Mouse (Mus musculus) CH12.LX (cell line): ENCODE measurements around the gene Lemd2. TPM values are rescaled to one million over a fixed set of nuclear protein-coding genes. Genes with fewer than 3 reads are reported as not detected.

ENCODE experiments used
- DNase-seq: peaks from one replicate; pipeline ENCODE4 v3.0.0-alpha.2; 2013; ENCODE audit errors: extremely low read depth
- H3K27ac ChIP-seq: 2 replicates; pipeline ENCODE4 v1.5.1; 2012; ENCODE audit warnings: low read depth, mild to moderate bottlenecking, control low read depth, moderate library complexity; ENCODE audit not compliant: insufficient read depth
- H3K27me3 ChIP-seq: replicated peaks from 2 replicates; pipeline ENCODE3; 2012; ENCODE audit warnings: inconsistent platforms
- H3K36me3 ChIP-seq, 2 experiments: replicated peaks in 1 of 2; 2 replicates each; pipeline versions ENCODE3 to v1.6.1; 2012; ENCODE audit warnings: inconsistent platforms in 1 of 2, low read length in 1 of 2, mild to moderate bottlenecking in 1 of 2, mixed read lengths in 1 of 2, moderate library complexity in 1 of 2; ENCODE audit not compliant: control insufficient read depth in 1 of 2, insufficient read depth in 1 of 2
- H3K4me1 ChIP-seq, 2 experiments: 2 replicates each; pipeline ENCODE4 v1.6.1; 2012; ENCODE audit warnings: inconsistent platforms in 1 of 2, moderate library complexity in 1 of 2; ENCODE audit not compliant: insufficient read depth in 2 of 2, control insufficient read depth in 1 of 2
- H3K4me2 ChIP-seq: 2 replicates; pipeline ENCODE4 v1.6.1; 2012; ENCODE audit warnings: low read depth, mild to moderate bottlenecking, control low read depth; ENCODE audit not compliant: poor library complexity, insufficient read depth, severe bottlenecking
- H3K4me3 ChIP-seq, 3 experiments: fragments of 150-350 bp in 1 of 3; sonication (generic) in 1 of 3; replicated peaks in 1 of 3; 2 replicates each; pipeline versions ENCODE3 to v1.5.1; 2011 to 2012; ENCODE audit warnings: low read depth in 2 of 3, low read length in 2 of 3, mild to moderate bottlenecking in 2 of 3, moderate library complexity in 2 of 3, control low read depth in 1 of 3, improper control_type of control experiment in 1 of 3, inconsistent platforms in 1 of 3, mixed read lengths in 1 of 3; ENCODE audit not compliant: poor library complexity in 1 of 3
- H3K79me2 ChIP-seq: replicated peaks from 2 replicates; pipeline ENCODE4 v1.6.1; 2012; ENCODE audit warnings: mild to moderate bottlenecking, moderate library complexity; ENCODE audit not compliant: control insufficient read depth, poor library complexity, insufficient read depth, severe bottlenecking; ENCODE audit errors: extremely low read depth
- H3K9ac ChIP-seq: 2 replicates; pipeline ENCODE4 v1.6.1; 2012; ENCODE audit warnings: low read depth, mild to moderate bottlenecking, control low read depth, moderate library complexity; ENCODE audit not compliant: insufficient read depth
- H3K9me3 ChIP-seq: replicated peaks from 2 replicates; pipeline ENCODE3; 2012; ENCODE audit warnings: low read length, inconsistent platforms, mixed read lengths
- BHLHE40 ChIP-seq: IDR thresholded peaks from 2 replicates; pipeline ENCODE4 v1.6.1; 2011; ENCODE audit warnings: mild to moderate bottlenecking, low read depth, low read length, improper control_type of control experiment
- CHD1 ChIP-seq: IDR thresholded peaks from 2 replicates; pipeline ENCODE4 v1.6.1; 2012; ENCODE audit warnings: low read depth, low read length, improper control_type of control experiment, inconsistent platforms
- CHD2 ChIP-seq: IDR thresholded peaks from 2 replicates; pipeline ENCODE4 v1.6.1; 2011; ENCODE audit warnings: low read length, improper control_type of control experiment
- E2F4 ChIP-seq: IDR thresholded peaks from 2 replicates; pipeline ENCODE4 v1.6.1; 2011; ENCODE audit warnings: low read depth, low read length, improper control_type of control experiment; ENCODE audit not compliant: insufficient replicate concordance
- ELF1 ChIP-seq: IDR thresholded peaks from 2 replicates; pipeline ENCODE4 v1.6.1; 2014; ENCODE audit warnings: low read depth, mild to moderate bottlenecking, inconsistent platforms, low read length, improper control_type of control experiment
- EP300 ChIP-seq: IDR thresholded peaks from 2 replicates; pipeline ENCODE4 v1.6.1; 2011; ENCODE audit warnings: low read length, improper control_type of control experiment
- GABPA ChIP-seq: IDR thresholded peaks from 2 replicates; pipeline ENCODE4 v1.6.1; 2012; ENCODE audit warnings: low read depth, low read length, improper control_type of control experiment, inconsistent platforms; ENCODE audit not compliant: insufficient replicate concordance
- HCFC1 ChIP-seq: IDR thresholded peaks from 2 replicates; pipeline ENCODE4 v1.6.1; 2012; ENCODE audit warnings: low read depth, mild to moderate bottlenecking, inconsistent platforms, low read length, improper control_type of control experiment
- JUN ChIP-seq: IDR thresholded peaks from 2 replicates; pipeline ENCODE4 v1.6.1; 2011; ENCODE audit warnings: low read depth, mild to moderate bottlenecking, low read length, improper control_type of control experiment, moderate library complexity; ENCODE audit not compliant: insufficient read depth
- JUND ChIP-seq: conservative IDR thresholded peaks from 2 replicates; pipeline ENCODE4 v1.6.1; 2011; ENCODE audit warnings: low read depth, low read length, improper control_type of control experiment
- KAT2A ChIP-seq: IDR thresholded peaks from 2 replicates; pipeline ENCODE4 v1.6.1; 2012; ENCODE audit warnings: low read length, improper control_type of control experiment, inconsistent platforms; ENCODE audit not compliant: insufficient replicate concordance
- MAZ ChIP-seq: IDR thresholded peaks from 2 replicates; pipeline ENCODE4 v1.6.1; 2012; ENCODE audit warnings: low read depth, mild to moderate bottlenecking, inconsistent platforms, low read length, improper control_type of control experiment, moderate library complexity
- MYC ChIP-seq: IDR thresholded peaks from 2 replicates; pipeline ENCODE4 v1.6.1; 2011; ENCODE audit warnings: low read depth, mild to moderate bottlenecking, improper control_type of control experiment, low read length
- NELFE ChIP-seq: IDR thresholded peaks from 2 replicates; pipeline ENCODE4 v1.6.1; 2011; ENCODE audit warnings: low read depth, low read length, improper control_type of control experiment
- PAX5 ChIP-seq: IDR thresholded peaks from 2 replicates; pipeline ENCODE4 v1.6.1; 2012; ENCODE audit warnings: low read length, inconsistent platforms, mixed read lengths
- POLR2AphosphoS2 ChIP-seq: IDR thresholded peaks from 2 replicates; pipeline ENCODE4 v1.6.1; 2011; ENCODE audit warnings: low read depth, low read length, improper control_type of control experiment
- RAD21 ChIP-seq: IDR thresholded peaks from 2 replicates; pipeline ENCODE4 v1.6.1; 2011; ENCODE audit warnings: low read depth, mild to moderate bottlenecking, low read length, improper control_type of control experiment, moderate library complexity
- RCOR1 ChIP-seq: conservative IDR thresholded peaks from 2 replicates; pipeline ENCODE4 v1.6.1; 2012; ENCODE audit warnings: low read depth, mild to moderate bottlenecking, inconsistent platforms, low read length, improper control_type of control experiment
- SMC3 ChIP-seq: IDR thresholded peaks from 2 replicates; pipeline ENCODE4 v1.6.1; 2011; ENCODE audit warnings: low read depth, low read length, improper control_type of control experiment
- TBP ChIP-seq: conservative IDR thresholded peaks from 2 replicates; pipeline ENCODE4 v1.6.1; 2011; ENCODE audit warnings: low read depth, low read length, improper control_type of control experiment
- TCF12 ChIP-seq: IDR thresholded peaks from 2 replicates; pipeline ENCODE4 v1.6.1; 2014; ENCODE audit warnings: low read depth, mild to moderate bottlenecking, inconsistent platforms, low read length, improper control_type of control experiment
- UBTF ChIP-seq: IDR thresholded peaks from 2 replicates; pipeline ENCODE4 v1.6.1; 2012; ENCODE audit warnings: low read depth, mild to moderate bottlenecking, inconsistent platforms, low read length, improper control_type of control experiment, moderate library complexity
- USF1 ChIP-seq: IDR thresholded peaks from 2 replicates; pipeline ENCODE4 v1.6.1; 2014; ENCODE audit warnings: low read depth, mild to moderate bottlenecking, inconsistent platforms, low read length, improper control_type of control experiment
- ZC3H11A ChIP-seq: IDR thresholded peaks from 2 replicates; pipeline ENCODE4 v1.6.1; 2012; ENCODE audit warnings: low read depth, mild to moderate bottlenecking, inconsistent platforms, low read length, improper control_type of control experiment
- ZKSCAN1 ChIP-seq: IDR thresholded peaks from 2 replicates; pipeline ENCODE4 v1.6.1; 2012; ENCODE audit warnings: low read depth, inconsistent platforms, low read length, improper control_type of control experiment, borderline replicate concordance
- ZMIZ1 ChIP-seq: IDR thresholded peaks from 2 replicates; pipeline ENCODE4 v1.6.1; 2012; ENCODE audit warnings: low read depth, mild to moderate bottlenecking, inconsistent platforms, low read length, improper control_type of control experiment
- dilution Hi-C: fragments of 300-500 bp; cut with MboI; formaldehyde crosslinking; loops from 2 replicates; pipeline ENCODE4 v1.14.3; 2020; ENCODE audit warnings: low sequenced_read_pairs; ENCODE audit not compliant: extremely low pct_unique_long_range_greater_than_20kb, extremely low pct_ligation_motif_present
- in situ Hi-C: fragments of 300-500 bp; cut with MboI; formaldehyde crosslinking; loops from 3 replicates; pipeline ENCODE4 v1.14.3; 2019; ENCODE audit warnings: low sequenced_read_pairs, low pct_ligation_motif_present, low pct_unique_long_range_greater_than_20kb, mixed read lengths
- polyA plus RNA-seq: library from polyadenylated mRNA; unstranded; fragments of >175 nt; gene quantifications from 2 replicates; pipeline ENCODE4 v1.2.1, GENCODE M21; 2012; ENCODE audit warnings: low read depth; ENCODE audit not compliant: insufficient read length
- total RNA-seq, 2 experiments: library from RNA; depleted of rRNA; stranded (reverse); fragments of 300-350 nt in 1 of 2; fragments of >200 nt in 1 of 2; gene quantifications; 2 replicates each; pipeline ENCODE4 v1.2.3; 2012 to 2014

Gene Lemd2
- total and polyA plus RNA-seq, 3 experiments = 15.1 to 28.8 (median 18.4) TPM

DNA sequence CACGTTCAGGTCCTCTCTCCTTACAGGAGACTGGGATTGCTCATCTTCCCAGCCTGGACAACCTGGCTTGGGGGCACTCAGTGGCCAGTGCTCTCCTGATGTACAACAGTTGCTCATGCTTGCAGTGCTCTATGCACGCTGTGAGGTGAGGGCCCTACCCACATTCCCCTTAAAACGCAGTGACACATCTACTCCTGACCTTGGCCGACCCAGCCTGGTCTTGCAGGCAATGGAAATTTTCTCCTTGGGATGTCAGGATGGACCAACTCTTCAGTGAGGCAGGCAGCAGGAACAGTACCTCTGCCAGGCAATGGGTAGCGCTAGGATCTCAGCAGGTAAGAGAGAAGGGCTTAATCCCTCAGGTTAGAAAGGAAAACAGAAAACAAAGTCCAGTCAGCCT is 17.2 kb downstream of the Lemd2 start:
- Histone ChIP-seq H3K27ac (no peak overlapping the region), H3K9ac (no peak overlapping the region), H3K27me3 (no peaks in the 10 kb centered on the region), H3K4me2 (no peak overlapping the region), H3K4me1 (peaks cover 18 to 49% of the 10 kb centered on the region in 2 experiments), H3K79me2 (no peaks in the 10 kb centered on the region), H3K4me3 (no peak overlapping the region), H3K9me3 (no peaks in the 10 kb centered on the region), H3K36me3 (peaks cover 21 to 32% of the 10 kb centered on the region in 2 experiments)
- DNase-seq = no peak
- in situ Hi-C loops (no loop called here), dilution Hi-C loops (no loop called here)
- TF ChIP-seq ZKSCAN1 (no peak), UBTF (no peak), CHD2 (no peak), MYC (no peak), ELF1 (no peak), JUND (no peak), NELFE (no peak), BHLHE40 (no peak), E2F4 (no peak), ZMIZ1 (no peak), MAZ (no peak), RAD21 (no peak), SMC3 (no peak), EP300 (no peak), POLR2AphosphoS2 (no peak)

DNA sequence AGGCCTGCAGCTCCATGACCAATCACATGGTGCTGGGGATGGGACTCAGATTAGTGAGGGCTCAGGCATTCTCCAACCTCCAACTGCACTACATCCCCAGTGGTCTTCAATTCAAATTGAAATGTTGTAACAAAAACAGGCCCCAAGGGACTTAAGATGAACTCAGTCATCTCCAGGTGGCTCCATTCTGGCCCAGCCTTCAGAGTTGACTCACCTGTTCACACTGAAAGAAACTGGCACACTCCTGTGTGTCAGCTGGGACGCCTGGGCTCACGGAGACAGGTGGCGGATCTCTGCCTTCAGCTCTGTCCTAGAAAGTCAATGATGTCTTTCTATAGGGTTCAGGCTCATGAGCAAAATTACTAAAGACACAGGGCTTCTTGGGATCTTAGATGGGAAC is 18.2 kb downstream of the Lemd2 start:
- dilution Hi-C loops = no loop called here
- H3K4me1 ChIP-seq = peaks cover 28 to 59% of the 10 kb centered on the region in 2 experiments
- H3K27ac ChIP-seq = no peak overlapping the region
- no peaks in the 10 kb centered on the region for H3K9me3 ChIP-seq
- TF ChIP-seq TCF12 = no peak
- no peak for TF ChIP-seq PAX5
- no peak for TF ChIP-seq TBP
- TF ChIP-seq RCOR1 = no peak
- no peak for TF ChIP-seq CHD1
- no peak for TF ChIP-seq BHLHE40
- TF ChIP-seq USF1 = no peak
- no peak for TF ChIP-seq CHD2
- no peak for TF ChIP-seq RAD21
- TF ChIP-seq POLR2AphosphoS2 = no peak
- no peak for TF ChIP-seq JUND
- TF ChIP-seq KAT2A = no peak
- no peak for TF ChIP-seq ZC3H11A
- no peak for TF ChIP-seq MYC
- no peak for TF ChIP-seq GABPA
- no peak for TF ChIP-seq HCFC1
- no peak for TF ChIP-seq ZKSCAN1
- TF ChIP-seq JUN = no peak
- DNase-seq = no peak
- no peak overlapping the region for H3K4me3 ChIP-seq
- H3K27me3 ChIP-seq = no peaks in the 10 kb centered on the region
- H3K9ac ChIP-seq = no peak overlapping the region
- in situ Hi-C loops = no loop called here
- H3K4me2 ChIP-seq = no peak overlapping the region
- H3K36me3 ChIP-seq = peaks cover 12 to 22% of the 10 kb centered on the region in 2 experiments
- no peaks in the 10 kb centered on the region for H3K79me2 ChIP-seq
